Mouse (Mus musculus): ENCODE results near the gene Zfp746. TPM values are rescaled to one million over a fixed set of nuclear protein-coding genes. Genes with fewer than 3 reads are reported as not detected.

Gene Zfp746
- polyA plus RNA-seq, 1 experiment from 2014 or later, result 11.9 TPM

- H3K9ac ChIP-seq (ENCODE audit: low read length), result no peak overlapping the region
- no peak overlapping the region for H3K4me2 ChIP-seq (ENCODE audit: low read length)
- no peak for ATAC-seq (ENCODE audit: insufficient number of reproducible peaks, insufficient read depth, low FRiP score, low read depth)
- H3K9me3 ChIP-seq (ENCODE audit: control insufficient read depth, low read length), result no peaks in the 10 kb centered on the region
- H3K27me3 ChIP-seq (ENCODE audit: control insufficient read depth, insufficient read depth, low read length), result no peaks in the 10 kb centered on the region
- WGBS, result 94% methylated on average over 5 of the region's 5 CpGs
- H3K27ac ChIP-seq (replicated peaks in 1 of 2; ENCODE audit: control insufficient read depth in 1 of 2, insufficient read depth in 1 of 2, low read depth in 2 of 2, low read length in 2 of 2), result no peak overlapping the region
- H3K4me3 ChIP-seq (ENCODE audit: control insufficient read depth in 1 of 2, insufficient read depth in 1 of 2, low read depth in 1 of 2, low read length in 2 of 2), result no peak overlapping the region
- peaks cover 3 to 6% of the 10 kb centered on the region in 2 experiments for H3K4me1 ChIP-seq (ENCODE audit: control insufficient read depth in 2 of 2, insufficient read depth in 2 of 2, low read length in 2 of 2)
- peaks cover 79% of the 10 kb centered on the region for H3K36me3 ChIP-seq (ENCODE audit: control insufficient read depth, insufficient read depth, low read length)
Measured at GRCm38 (mm10) chr6:48081021-48081420, 5.4 kb downstream of the Zfp746 start.

GRCm38 (mm10) chr6:48073316-48073715, 13.1 kb downstream of the Zfp746 start:
- no peak overlapping the region for H3K9ac ChIP-seq (ENCODE audit: low read length)
- no peaks in the 10 kb centered on the region for H3K9me3 ChIP-seq (ENCODE audit: control insufficient read depth, low read length)
- no peaks in the 10 kb centered on the region for H3K27me3 ChIP-seq (ENCODE audit: control insufficient read depth, insufficient read depth, low read length)
- H3K4me1 ChIP-seq (ENCODE audit: control insufficient read depth in 2 of 2, insufficient read depth in 2 of 2, low read length in 2 of 2), result no peaks in the 10 kb centered on the region
- H3K4me3 ChIP-seq (ENCODE audit: control insufficient read depth in 1 of 2, insufficient read depth in 1 of 2, low read depth in 1 of 2, low read length in 2 of 2), result no peak overlapping the region
- H3K27ac ChIP-seq (replicated peaks in 1 of 2; ENCODE audit: control insufficient read depth in 1 of 2, insufficient read depth in 1 of 2, low read depth in 2 of 2, low read length in 2 of 2), result no peak overlapping the region
- H3K4me2 ChIP-seq (ENCODE audit: low read length), result no peak overlapping the region
- ATAC-seq (ENCODE audit: insufficient number of reproducible peaks, insufficient read depth, low FRiP score, low read depth), result no peak
- 82% methylated on average over 5 of the region's 5 CpGs for WGBS
- peaks cover 70% of the 10 kb centered on the region for H3K36me3 ChIP-seq (ENCODE audit: control insufficient read depth, insufficient read depth, low read length)

GRCm38 (mm10) chr6:48067492-48067891, 18.9 kb downstream of the Zfp746 start:
- Histone ChIP-seq H3K36me3 (ENCODE audit: control insufficient read depth, insufficient read depth, low read length) (peaks cover 75% of the 10 kb centered on the region), H3K4me3 (ENCODE audit: control insufficient read depth in 1 of 2, insufficient read depth in 1 of 2, low read depth in 1 of 2, low read length in 2 of 2) (no peak overlapping the region), H3K9me3 (ENCODE audit: control insufficient read depth, low read length) (no peaks in the 10 kb centered on the region), H3K4me2 (ENCODE audit: low read length) (no peak overlapping the region), H3K9ac (ENCODE audit: low read length) (no peak overlapping the region), H3K4me1 (ENCODE audit: control insufficient read depth in 2 of 2, insufficient read depth in 2 of 2, low read length in 2 of 2) (no peaks in the 10 kb centered on the region), H3K27me3 (ENCODE audit: control insufficient read depth, insufficient read depth, low read length) (no peaks in the 10 kb centered on the region), H3K27ac (replicated peaks in 1 of 2; ENCODE audit: control insufficient read depth in 1 of 2, insufficient read depth in 1 of 2, low read depth in 2 of 2, low read length in 2 of 2) (no peak overlapping the region)
- no peak for ATAC-seq (ENCODE audit: insufficient number of reproducible peaks, insufficient read depth, low FRiP score, low read depth)
- WGBS, result 89% methylated on average over 3 of the region's 3 CpGs

- peaks cover 75% of the 10 kb centered on the region for H3K36me3 ChIP-seq (ENCODE audit: control insufficient read depth, insufficient read depth, low read length)
- WGBS, result 91% methylated on average over 6 of the region's 6 CpGs
- H3K4me2 ChIP-seq (ENCODE audit: low read length), result no peak overlapping the region
- H3K9me3 ChIP-seq (ENCODE audit: control insufficient read depth, low read length), result no peaks in the 10 kb centered on the region
- no peaks in the 10 kb centered on the region for H3K27me3 ChIP-seq (ENCODE audit: control insufficient read depth, insufficient read depth, low read length)
- no peaks in the 10 kb centered on the region for H3K4me1 ChIP-seq (ENCODE audit: control insufficient read depth in 2 of 2, insufficient read depth in 2 of 2, low read length in 2 of 2)
- H3K4me3 ChIP-seq (ENCODE audit: control insufficient read depth in 1 of 2, insufficient read depth in 1 of 2, low read depth in 1 of 2, low read length in 2 of 2), result no peak overlapping the region
- no peak overlapping the region for H3K27ac ChIP-seq (replicated peaks in 1 of 2; ENCODE audit: control insufficient read depth in 1 of 2, insufficient read depth in 1 of 2, low read depth in 2 of 2, low read length in 2 of 2)
- ATAC-seq (ENCODE audit: insufficient number of reproducible peaks, insufficient read depth, low FRiP score, low read depth), result no peak
- no peak overlapping the region for H3K9ac ChIP-seq (ENCODE audit: low read length)
Measured at GRCm38 (mm10) chr6:48065587-48066075, 20.8 kb downstream of the Zfp746 start.

GRCm38 (mm10) chr6:48064451-48064850, 21.9 kb downstream of the Zfp746 start:
- no peak for ATAC-seq (ENCODE audit: insufficient number of reproducible peaks, insufficient read depth, low FRiP score, low read depth)
- H3K36me3 ChIP-seq (ENCODE audit: control insufficient read depth, insufficient read depth, low read length), result peaks cover 71% of the 10 kb centered on the region
- no peaks in the 10 kb centered on the region for H3K4me1 ChIP-seq (ENCODE audit: control insufficient read depth in 2 of 2, insufficient read depth in 2 of 2, low read length in 2 of 2)
- WGBS, result 89% methylated on average over 14 of the region's 14 CpGs
- no peaks in the 10 kb centered on the region for H3K9me3 ChIP-seq (ENCODE audit: control insufficient read depth, low read length)
- no peak overlapping the region for H3K9ac ChIP-seq (ENCODE audit: low read length)
- no peaks in the 10 kb centered on the region for H3K27me3 ChIP-seq (ENCODE audit: control insufficient read depth, insufficient read depth, low read length)
- H3K4me2 ChIP-seq (ENCODE audit: low read length), result no peak overlapping the region
- no peak overlapping the region for H3K27ac ChIP-seq (replicated peaks in 1 of 2; ENCODE audit: control insufficient read depth in 1 of 2, insufficient read depth in 1 of 2, low read depth in 2 of 2, low read length in 2 of 2)
- H3K4me3 ChIP-seq (ENCODE audit: control insufficient read depth in 1 of 2, insufficient read depth in 1 of 2, low read depth in 1 of 2, low read length in 2 of 2), result no peak overlapping the region

DNA sequence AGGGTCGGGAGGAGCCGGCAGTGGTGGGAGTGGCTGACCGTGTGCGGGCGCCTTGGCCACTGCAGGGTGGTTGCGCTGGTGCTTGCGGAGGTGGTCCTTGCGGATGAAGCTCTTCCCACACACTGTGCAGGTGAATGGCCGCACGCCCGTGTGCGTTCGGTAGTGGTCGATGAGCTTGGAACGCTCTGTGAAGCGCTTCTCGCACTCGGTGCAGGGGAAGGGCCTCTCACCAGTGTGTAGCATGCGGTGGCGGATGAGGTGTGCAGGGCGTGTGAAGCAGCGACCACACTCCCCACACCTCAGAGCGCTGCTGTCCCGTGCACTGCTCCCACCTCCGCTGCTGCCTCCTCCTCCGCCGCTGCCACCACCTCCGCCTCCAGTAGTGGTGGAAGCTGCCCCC, 22.5 kb downstream of the Zfp746 start:
- 94% methylated on average over 28 of the region's 28 CpGs for WGBS
- no peaks in the 10 kb centered on the region for H3K4me1 ChIP-seq (ENCODE audit: control insufficient read depth in 2 of 2, insufficient read depth in 2 of 2, low read length in 2 of 2)
- H3K4me3 ChIP-seq (ENCODE audit: control insufficient read depth in 1 of 2, insufficient read depth in 1 of 2, low read depth in 1 of 2, low read length in 2 of 2), result no peak overlapping the region
- H3K27ac ChIP-seq (replicated peaks in 1 of 2; ENCODE audit: control insufficient read depth in 1 of 2, insufficient read depth in 1 of 2, low read depth in 2 of 2, low read length in 2 of 2), result no peak overlapping the region
- no peak for ATAC-seq (ENCODE audit: insufficient number of reproducible peaks, insufficient read depth, low FRiP score, low read depth)
- no peak overlapping the region for H3K9ac ChIP-seq (ENCODE audit: low read length)
- no peaks in the 10 kb centered on the region for H3K9me3 ChIP-seq (ENCODE audit: control insufficient read depth, low read length)
- H3K4me2 ChIP-seq (ENCODE audit: low read length), result no peak overlapping the region
- peaks cover 71% of the 10 kb centered on the region for H3K36me3 ChIP-seq (ENCODE audit: control insufficient read depth, insufficient read depth, low read length)
- no peaks in the 10 kb centered on the region for H3K27me3 ChIP-seq (ENCODE audit: control insufficient read depth, insufficient read depth, low read length)

GRCm38 (mm10) chr6:48060895-48061294, 25.5 kb downstream of the Zfp746 start:
- Histone ChIP-seq H3K4me2 (ENCODE audit: low read length) (no peak overlapping the region), H3K4me3 (ENCODE audit: control insufficient read depth in 1 of 2, insufficient read depth in 1 of 2, low read depth in 1 of 2, low read length in 2 of 2) (no peak overlapping the region), H3K9ac (ENCODE audit: low read length) (no peak overlapping the region), H3K27me3 (ENCODE audit: control insufficient read depth, insufficient read depth, low read length) (no peaks in the 10 kb centered on the region), H3K27ac (replicated peaks in 1 of 2; ENCODE audit: control insufficient read depth in 1 of 2, insufficient read depth in 1 of 2, low read depth in 2 of 2, low read length in 2 of 2) (no peak overlapping the region), H3K4me1 (ENCODE audit: control insufficient read depth in 2 of 2, insufficient read depth in 2 of 2, low read length in 2 of 2) (no peaks in the 10 kb centered on the region), H3K36me3 (ENCODE audit: control insufficient read depth, insufficient read depth, low read length) (peaks cover 42% of the 10 kb centered on the region), H3K9me3 (ENCODE audit: control insufficient read depth, low read length) (no peaks in the 10 kb centered on the region)
- 100% methylated on average over 1 of the region's 1 CpGs for WGBS
- ATAC-seq (ENCODE audit: insufficient number of reproducible peaks, insufficient read depth, low FRiP score, low read depth), result no peak

DNA sequence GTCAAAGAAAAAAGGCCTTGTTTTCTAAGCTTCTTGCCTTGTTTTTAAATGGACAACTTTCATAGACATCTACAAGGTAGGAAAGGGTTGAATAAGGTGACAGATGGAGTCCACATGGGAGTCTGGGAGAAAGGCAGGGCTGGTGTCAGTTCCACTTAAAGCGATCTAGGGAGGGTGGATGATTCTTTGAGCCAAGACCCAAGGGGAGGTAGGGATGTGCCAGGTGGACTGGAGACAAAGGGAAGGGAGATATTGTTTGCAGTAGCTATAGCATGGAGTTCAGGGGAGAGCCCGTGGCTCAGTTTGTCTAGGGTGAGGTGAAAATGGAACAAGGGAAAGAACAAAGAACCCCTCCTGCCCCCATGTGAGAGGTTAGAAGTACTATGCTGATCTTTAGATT, 26.0 kb downstream of the Zfp746 start:
- Histone ChIP-seq H3K4me2 (ENCODE audit: low read length) (no peak overlapping the region), H3K27ac (replicated peaks in 1 of 2; ENCODE audit: control insufficient read depth in 1 of 2, insufficient read depth in 1 of 2, low read depth in 2 of 2, low read length in 2 of 2) (no peak overlapping the region), H3K4me1 (ENCODE audit: control insufficient read depth in 2 of 2, insufficient read depth in 2 of 2, low read length in 2 of 2) (no peaks in the 10 kb centered on the region), H3K9me3 (ENCODE audit: control insufficient read depth, low read length) (no peaks in the 10 kb centered on the region), H3K27me3 (ENCODE audit: control insufficient read depth, insufficient read depth, low read length) (no peaks in the 10 kb centered on the region), H3K4me3 (ENCODE audit: control insufficient read depth in 1 of 2, insufficient read depth in 1 of 2, low read depth in 1 of 2, low read length in 2 of 2) (no peak overlapping the region), H3K36me3 (ENCODE audit: control insufficient read depth, insufficient read depth, low read length) (peaks cover 37% of the 10 kb centered on the region), H3K9ac (ENCODE audit: low read length) (no peak overlapping the region)
- no peak for ATAC-seq (ENCODE audit: insufficient number of reproducible peaks, insufficient read depth, low FRiP score, low read depth)
- WGBS, result 82% methylated on average over 2 of the region's 2 CpGs
